In the genomic region with DNA sequence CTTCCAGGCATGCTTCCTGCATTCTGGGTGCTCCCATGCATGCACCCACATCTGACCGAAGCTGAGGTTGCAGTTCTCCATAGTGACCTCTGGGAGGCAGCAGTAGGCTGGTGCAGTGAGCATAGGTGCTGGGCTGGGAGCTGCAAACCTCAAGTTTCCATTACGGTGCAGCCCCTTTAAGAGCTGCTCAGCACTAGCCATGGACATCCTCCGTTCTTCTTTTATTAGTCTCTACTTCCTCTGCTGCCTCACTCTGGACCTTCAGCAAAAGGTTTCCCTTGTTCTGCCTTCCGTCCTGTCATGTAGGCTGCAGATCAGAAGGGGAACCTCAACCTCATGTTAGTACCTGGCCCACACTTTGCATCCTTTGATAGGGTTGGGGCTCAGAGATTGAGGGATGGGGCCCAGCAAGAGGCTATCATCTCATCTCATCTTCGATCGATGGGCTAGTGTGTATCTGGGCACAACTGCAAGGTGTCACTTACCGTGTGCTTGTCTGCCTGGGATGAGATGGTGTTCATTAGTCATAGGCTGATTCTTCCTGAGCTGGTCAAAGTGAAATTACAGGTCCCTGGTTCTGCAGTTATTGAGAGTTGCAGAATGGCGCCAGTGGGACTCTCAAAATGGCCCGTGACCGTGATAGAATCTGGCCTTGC, we compare ENCODE assay signal across 8 mouse cellular contexts. TPM values are rescaled to one million over a fixed set of nuclear protein-coding genes. Genes with fewer than 3 reads are reported as not detected.
DNase-seq lines count a peak whose midpoint lies in the region; ATAC-seq and TF ChIP-seq lines count a peak whose summit lies in the region.

No protein-coding gene starts in this region.

- H3K27me3 ChIP-seq in forebrain, postnatal 0 days (ENCODE audit: insufficient read depth, low read length): no peaks in the 10 kb centered on the region; the same call in 1 of the 2 replicates
- peaks cover 42% of the 10 kb centered on the region for H3K27me3 ChIP-seq in limb, embryonic 12.5 days
- peaks cover 39% of the 10 kb centered on the region for H3K27me3 ChIP-seq in midbrain, embryonic 13.5 days
- 0 out of 2 replicates have a peak, but pooled peaks cover 3% of the 10 kb centered on the region for H3K27me3 ChIP-seq in stomach, embryonic 14.5 days (ENCODE audit: control insufficient read depth, insufficient read depth, low read length)

- DNase-seq in ovary, adult 18-20 months (ENCODE audit: low spot score): peak; percentile 30
- no peak for DNase-seq in ovary, postnatal 10 days (ENCODE audit: low spot score)
- DNase-seq in cerebellum, adult 18-20 months: peak; percentile 87
- DNase-seq in forebrain, postnatal 0 days: peak; percentile 83

- H3K36me3 ChIP-seq in forebrain, postnatal 0 days (ENCODE audit: insufficient read depth): no peaks in the 10 kb centered on the region
- no peaks in the 10 kb centered on the region for H3K36me3 ChIP-seq in limb, embryonic 12.5 days
- H3K36me3 ChIP-seq in midbrain, embryonic 13.5 days: no peaks in the 10 kb centered on the region
- H3K36me3 ChIP-seq in stomach, embryonic 14.5 days (ENCODE audit: control insufficient read depth, insufficient read depth, low read length): no peaks in the 10 kb centered on the region

- no peaks in the 10 kb centered on the region for H3K9me3 ChIP-seq in forebrain, postnatal 0 days (ENCODE audit: low read length)
- H3K9me3 ChIP-seq in limb, embryonic 12.5 days: no peaks in the 10 kb centered on the region
- no peaks in the 10 kb centered on the region for H3K9me3 ChIP-seq in midbrain, embryonic 13.5 days
- no peaks in the 10 kb centered on the region for H3K9me3 ChIP-seq in stomach, embryonic 14.5 days (ENCODE audit: control insufficient read depth, low read depth, low read length)

- peak overlapping the region; percentile 54 for H3K27ac ChIP-seq in forebrain, postnatal 0 days (ENCODE audit: low read depth, low read length)
- no peak overlapping the region for H3K27ac ChIP-seq in limb, embryonic 12.5 days
- H3K27ac ChIP-seq in midbrain, embryonic 13.5 days: no peak overlapping the region; the same call in 1 of the 2 replicates
- H3K27ac ChIP-seq in stomach, embryonic 14.5 days (ENCODE audit: low read length): no peak overlapping the region

- TF ChIP-seq CTCF in forebrain, postnatal 0 days (IDR thresholded peaks at IDR 0.05; ENCODE audit: low read depth): peak; percentile 93

- H3K4me2 ChIP-seq in forebrain, postnatal 0 days (ENCODE audit: low read depth): peak overlapping the region; percentile 94
- H3K4me2 ChIP-seq in limb, embryonic 12.5 days: peak overlapping the region; percentile 96
- H3K4me2 ChIP-seq in midbrain, embryonic 13.5 days (replicated peaks): peak overlapping the region; percentile 92
- H3K4me2 ChIP-seq in stomach, embryonic 14.5 days (replicated peaks; ENCODE audit: low read depth, low read length): peak overlapping the region; percentile 89

- H3K4me1 ChIP-seq in forebrain, postnatal 0 days (ENCODE audit: insufficient read depth): 0 out of 2 replicates have a peak, but pooled peaks cover 4% of the 10 kb centered on the region
- peaks cover 49% of the 10 kb centered on the region for H3K4me1 ChIP-seq in limb, embryonic 12.5 days (replicated peaks)
- H3K4me1 ChIP-seq in midbrain, embryonic 13.5 days (replicated peaks): peaks cover 35% of the 10 kb centered on the region
- H3K4me1 ChIP-seq in stomach, embryonic 14.5 days (ENCODE audit: control insufficient read depth, insufficient read depth, low read length): peaks cover 30% of the 10 kb centered on the region

- no peak overlapping the region for H3K9ac ChIP-seq in forebrain, postnatal 0 days
- no peak overlapping the region for H3K9ac ChIP-seq in limb, embryonic 12.5 days (replicated peaks)
- peak overlapping the region; percentile 75; the same call in 1 of the 2 replicates for H3K9ac ChIP-seq in midbrain, embryonic 13.5 days (replicated peaks)
- no peak overlapping the region for H3K9ac ChIP-seq in stomach, embryonic 14.5 days (replicated peaks; ENCODE audit: low read depth, low read length)

- H3K4me3 ChIP-seq in forebrain, postnatal 0 days (ENCODE audit: low read depth, low read length): peak overlapping the region; percentile 60
- H3K4me3 ChIP-seq in limb, embryonic 12.5 days (replicated peaks): peak overlapping the region; percentile 61; the same call in 1 of the 2 replicates
- peak overlapping the region; percentile 62 for H3K4me3 ChIP-seq in midbrain, embryonic 13.5 days (replicated peaks)
- H3K4me3 ChIP-seq in stomach, embryonic 14.5 days (ENCODE audit: low read depth, low read length): no peak overlapping the region

- 10% methylated on average over 10 of the region's 10 CpGs for WGBS in forebrain, postnatal 0 days
- WGBS in limb, embryonic 12.5 days: 12% methylated on average over 10 of the region's 10 CpGs
- WGBS in midbrain, embryonic 13.5 days: 6% methylated on average over 10 of the region's 10 CpGs
- WGBS in stomach, embryonic 14.5 days: 11% methylated on average over 10 of the region's 10 CpGs

- ATAC-seq in forebrain, postnatal 0 days: peak; percentile 74
- ATAC-seq in inflammation-experienced regulatory T-cells, adult 6 months: peak; percentile 88
- ATAC-seq in limb, embryonic 12.5 days (ENCODE audit: insufficient number of reproducible peaks, insufficient read depth, low FRiP score, low TSS enrichment, low read depth): no peak; the same call in 1 of the 2 replicates
- ATAC-seq in midbrain, embryonic 13.5 days: peak; percentile 55
- no peak for ATAC-seq in stomach, embryonic 14.5 days (ENCODE audit: insufficient number of reproducible peaks, insufficient read depth, low FRiP score, low read depth)

RNA-seq across cellular contexts. Expression of gene Tspan4, which starts 5.9 kb away (rescaled TPM):
- 52.5 and 79.6 TPM in 2 replicates for total RNA-seq in forebrain, postnatal 0 days (2014; rRNA removed)
- polyA plus RNA-seq in forebrain, postnatal 0 days (2015; fragmentation: Nextera tagmentation; extraction: Ambion mirVana): 54.9 and 57.9 TPM in 2 replicates
- polyA plus RNA-seq in inflammation-experienced regulatory T-cells, adult 6 months (2017; shearing (Covaris generic)): 1 to 10 TPM; 1.8 to 3.0 (median 2.4) TPM
- polyA plus RNA-seq in limb, embryonic 12.5 days (2016; fragmentation: Nextera tagmentation; extraction: Ambion mirVana): 24.8 and 33.0 TPM in 2 replicates
- 22.5 and 23.6 TPM in 2 replicates for polyA plus RNA-seq in midbrain, embryonic 13.5 days (2015; fragmentation: Nextera tagmentation; extraction: Ambion mirVana)
- polyA plus RNA-seq in stomach, embryonic 14.5 days (2014; fragmentation: Nextera tagmentation; extraction: Ambion mirVana): 72.1 and 76.7 TPM in 2 replicates

RNA-seq across cellular contexts. Expression of gene Polr2l, which starts 6.0 kb away (rescaled TPM):
- total RNA-seq in forebrain, postnatal 0 days (2014; rRNA removed): 21.1 and 24.6 TPM in 2 replicates
- polyA plus RNA-seq in forebrain, postnatal 0 days (2015; fragmentation: Nextera tagmentation; extraction: Ambion mirVana): 73.2 and 74.8 TPM in 2 replicates
- polyA plus RNA-seq in inflammation-experienced regulatory T-cells, adult 6 months (2017; shearing (Covaris generic)): 10 to 100 TPM; 15.7 to 24.9 (median 19.9) TPM
- polyA plus RNA-seq in limb, embryonic 12.5 days (2016; fragmentation: Nextera tagmentation; extraction: Ambion mirVana): 65.7 and 67.3 TPM in 2 replicates
- 88.2 and 91.1 TPM in 2 replicates for polyA plus RNA-seq in midbrain, embryonic 13.5 days (2015; fragmentation: Nextera tagmentation; extraction: Ambion mirVana)
- 65.1 and 72.3 TPM in 2 replicates for polyA plus RNA-seq in stomach, embryonic 14.5 days (2014; fragmentation: Nextera tagmentation; extraction: Ambion mirVana)

RNA-seq across cellular contexts. Expression of gene Cd151, which starts 13.8 kb away (rescaled TPM):
- total RNA-seq in forebrain, postnatal 0 days (2014; rRNA removed): 55.8 and 62.4 TPM in 2 replicates
- 12.4 and 18.7 TPM in 2 replicates for polyA plus RNA-seq in forebrain, postnatal 0 days (2015; fragmentation: Nextera tagmentation; extraction: Ambion mirVana)
- polyA plus RNA-seq in inflammation-experienced regulatory T-cells, adult 6 months (2017; shearing (Covaris generic)): 1 to 10 TPM; 6.0 to 8.7 (median 8.5) TPM
- polyA plus RNA-seq in limb, embryonic 12.5 days (2016; fragmentation: Nextera tagmentation; extraction: Ambion mirVana): 11.3 and 13.5 TPM in 2 replicates
- 15.4 and 19.9 TPM in 2 replicates for polyA plus RNA-seq in midbrain, embryonic 13.5 days (2015; fragmentation: Nextera tagmentation; extraction: Ambion mirVana)
- 87.0 and 94.0 TPM in 2 replicates for polyA plus RNA-seq in stomach, embryonic 14.5 days (2014; fragmentation: Nextera tagmentation; extraction: Ambion mirVana)

RNA-seq across cellular contexts. Expression of gene Cracr2b, which starts 20.1 kb away (rescaled TPM):
- 4.5 and 7.2 TPM in 2 replicates for total RNA-seq in forebrain, postnatal 0 days (2014; rRNA removed)
- 5.2 and 6.7 TPM in 2 replicates for polyA plus RNA-seq in forebrain, postnatal 0 days (2015; fragmentation: Nextera tagmentation; extraction: Ambion mirVana)
- polyA plus RNA-seq in inflammation-experienced regulatory T-cells, adult 6 months (2017; shearing (Covaris generic)): not detected
- 7.7 and 9.8 TPM in 2 replicates for polyA plus RNA-seq in limb, embryonic 12.5 days (2016; fragmentation: Nextera tagmentation; extraction: Ambion mirVana)
- 6.8 TPM in 2 replicates for polyA plus RNA-seq in midbrain, embryonic 13.5 days (2015; fragmentation: Nextera tagmentation; extraction: Ambion mirVana)
- 15.5 and 20.2 TPM in 2 replicates for polyA plus RNA-seq in stomach, embryonic 14.5 days (2014; fragmentation: Nextera tagmentation; extraction: Ambion mirVana)

RNA-seq across cellular contexts. Expression of gene Pnpla2, which starts 26.0 kb away (rescaled TPM):
- 6.2 and 7.7 TPM in 2 replicates for total RNA-seq in forebrain, postnatal 0 days (2014; rRNA removed)
- 18.3 and 22.4 TPM in 2 replicates for polyA plus RNA-seq in forebrain, postnatal 0 days (2015; fragmentation: Nextera tagmentation; extraction: Ambion mirVana)
- 10 to 100 TPM; 49.4 to 68.0 (median 63.9) TPM for polyA plus RNA-seq in inflammation-experienced regulatory T-cells, adult 6 months (2017; shearing (Covaris generic))
- 13.7 and 14.9 TPM in 2 replicates for polyA plus RNA-seq in limb, embryonic 12.5 days (2016; fragmentation: Nextera tagmentation; extraction: Ambion mirVana)
- polyA plus RNA-seq in midbrain, embryonic 13.5 days (2015; fragmentation: Nextera tagmentation; extraction: Ambion mirVana): 16.2 and 19.2 TPM in 2 replicates
- 21.7 and 26.0 TPM in 2 replicates for polyA plus RNA-seq in stomach, embryonic 14.5 days (2014; fragmentation: Nextera tagmentation; extraction: Ambion mirVana)

Comparison
In these comparisons a context has a peak if more than half of its experiments do, and no peak if none do; other contexts are left out.
1. ATAC-seq: peak in forebrain, postnatal 0 days (single experiment), inflammation-experienced regulatory T-cells, adult 6 months (single experiment) and midbrain, embryonic 13.5 days (single experiment); none in limb, embryonic 12.5 days (single experiment) and stomach, embryonic 14.5 days (single experiment).
2. Peak in every context shown above with its lines, with median percentiles within 50 percentile points of each other: H3K4me2 ChIP-seq.